Mouse (Mus musculus): ENCODE results near the gene Arhgef3. TPM values are rescaled to one million over a fixed set of nuclear protein-coding genes. Genes with fewer than 3 reads are reported as not detected.

Gene Arhgef3
- 3.6 and 4.3 TPM in 2 replicates for polyA plus RNA-seq (2012; ENCODE audit: low replicate concordance)

DNA sequence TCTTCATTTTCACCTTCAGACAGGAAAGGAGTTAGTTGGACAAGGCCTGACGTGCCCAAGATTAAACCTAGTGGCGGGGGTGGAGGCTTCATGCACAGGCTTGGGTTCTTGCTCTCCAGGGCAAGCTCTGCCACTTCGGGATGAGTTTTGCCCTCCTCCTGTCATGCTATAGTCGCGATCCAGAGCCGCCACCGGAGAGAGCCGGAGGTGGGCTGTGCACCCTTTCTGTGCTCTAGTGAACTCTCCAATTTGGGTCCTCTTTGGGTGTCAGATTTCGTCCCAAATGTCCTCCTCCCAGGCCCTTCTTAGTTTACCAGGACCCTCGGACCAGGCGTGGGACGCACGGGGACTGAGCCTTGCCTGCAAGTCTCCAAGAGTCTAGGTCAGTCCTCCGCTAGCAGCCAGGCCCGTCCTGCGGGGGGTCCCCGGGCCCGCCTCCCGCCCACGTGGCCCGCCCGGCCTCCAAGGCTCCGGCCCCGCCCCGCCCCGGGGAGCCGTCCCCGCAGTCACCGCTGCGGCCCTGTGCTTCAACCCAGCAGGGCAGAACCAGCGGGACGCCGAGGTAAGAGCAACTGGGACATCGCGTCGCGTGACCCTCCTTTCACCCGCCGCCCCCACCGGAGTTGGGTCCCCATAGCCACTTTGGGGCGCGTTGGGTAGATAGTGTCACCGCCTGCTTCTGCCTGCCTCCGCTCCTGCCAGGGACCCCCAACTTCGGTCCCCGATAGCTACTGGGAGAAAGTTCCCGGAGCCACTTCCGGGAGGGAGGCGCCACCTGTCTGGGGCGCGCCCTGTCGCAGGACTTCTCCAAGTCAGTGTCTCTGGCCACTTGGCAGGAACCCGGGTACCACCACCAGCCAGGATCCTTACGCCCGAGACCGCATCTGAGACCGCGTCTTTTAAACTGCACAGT lies at the start of gene Arhgef3:
Gene Arhgef3 (plus strand): TSS at position 538 of the 913 bp plus-strand sequence.

DNA sequence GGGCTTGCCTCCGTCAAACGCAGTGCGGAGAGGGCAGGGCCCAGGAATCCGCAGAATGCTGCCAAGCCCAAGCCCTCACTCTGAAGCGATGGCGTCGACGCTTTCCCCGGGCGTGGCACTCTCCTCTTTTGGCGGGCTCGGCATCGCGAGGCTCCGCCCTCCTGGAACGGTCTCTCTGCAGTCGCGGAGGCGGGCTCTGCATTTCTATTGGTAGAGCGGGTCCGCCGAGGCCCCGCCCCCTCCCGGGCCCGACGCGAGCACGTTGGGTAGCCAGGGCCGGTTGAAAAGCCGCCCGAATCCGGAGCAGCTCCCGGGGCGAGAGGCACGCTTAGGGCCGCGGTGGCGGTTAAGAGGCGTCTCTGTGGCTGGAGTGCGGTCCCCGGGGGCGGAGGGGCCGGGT lies 313.9 kb downstream of the Arhgef3 start, which contains the start of gene Fam208a:
Gene Fam208a (plus strand): TSS at position 262 of the 400 bp plus-strand sequence.

Other genes with a start within 250 kb of the Arhgef3 start
- gene Asb14, start 220.3 kb upstream of the Arhgef3 start, polyA plus RNA-seq (2012; ENCODE audit: low replicate concordance) = not detected in 2 replicates
- 0.50 and 0.52 TPM in 2 replicates for gene Appl1, start 143.7 kb upstream of the Arhgef3 start, polyA plus RNA-seq (2012; ENCODE audit: low replicate concordance)
- not detected in 2 replicates for gene Hesx1, start 120.5 kb upstream of the Arhgef3 start, polyA plus RNA-seq (2012; ENCODE audit: low replicate concordance)
- 0.02 TPM in 1 of 2 replicates, not detected in the other for gene Il17rd, start 76.0 kb upstream of the Arhgef3 start, polyA plus RNA-seq (2012; ENCODE audit: low replicate concordance)